Mouse (Mus musculus) neural tube, embryonic 12.5 days (tissue): Measurements from ENCODE around the gene Chmp2b. TPM values are rescaled to one million over a fixed set of nuclear protein-coding genes. Genes with fewer than 3 reads are reported as not detected.

Source experiments
- ATAC-seq: fragments of 200-750 bp; cut with Nextera tagmentation; 2 replicates; pipeline ENCODE4 v1.8.0; 2017; ENCODE audit warnings: low read depth, mild to moderate bottlenecking, moderate TSS enrichment, moderate library complexity; ENCODE audit not compliant: low FRiP score
- H3K27ac ChIP-seq: fragments of 300-500 bp; sonication (generic); 2 replicates; pipeline ENCODE4 v1.5.1; 2016
- H3K27me3 ChIP-seq: fragments of 300-500 bp; sonication (generic); replicated peaks from 2 replicates; pipeline ENCODE4 v1.6.1; 2016; ENCODE audit warnings: mild to moderate bottlenecking
- H3K36me3 ChIP-seq: fragments of 300-500 bp; sonication (generic); 2 replicates; pipeline ENCODE4 v1.6.1; 2016; ENCODE audit warnings: mild to moderate bottlenecking
- H3K4me1 ChIP-seq: fragments of 300-500 bp; sonication (generic); 2 replicates; pipeline ENCODE4 v1.6.1; 2016
- H3K4me2 ChIP-seq: fragments of 300-500 bp; sonication (generic); replicated peaks from 2 replicates; pipeline ENCODE4 v1.6.1; 2016; ENCODE audit warnings: mild to moderate bottlenecking
- H3K4me3 ChIP-seq: fragments of 300-500 bp; sonication (generic); 2 replicates; pipeline ENCODE4 v1.5.1; 2016
- H3K9ac ChIP-seq: fragments of 300-500 bp; sonication (generic); 2 replicates; pipeline ENCODE4 v1.6.1; 2016; ENCODE audit warnings: mild to moderate bottlenecking
- H3K9me3 ChIP-seq: fragments of 300-500 bp; sonication (generic); 2 replicates; pipeline ENCODE4 v1.6.1; 2016; ENCODE audit warnings: mild to moderate bottlenecking
- WGBS: fragments of 180-500 bp; shearing (Covaris S2); methylation state at CpG from one replicate; pipeline ENCODE4 v1.1.7; 2016; 5-methylcytosine and 5-hydroxymethylcytosine counted together
- polyA plus RNA-seq: library from polyadenylated mRNA; unstranded; fragments of >200 nt; fragmentation: Nextera tagmentation; extraction: Ambion mirVana; gene quantifications from 2 replicates; pipeline ENCODE4 v1.2.1, GENCODE M21; 2016

Gene Chmp2b
- polyA plus RNA-seq, 1 experiment from 2014 or later = 125 TPM

DNA sequence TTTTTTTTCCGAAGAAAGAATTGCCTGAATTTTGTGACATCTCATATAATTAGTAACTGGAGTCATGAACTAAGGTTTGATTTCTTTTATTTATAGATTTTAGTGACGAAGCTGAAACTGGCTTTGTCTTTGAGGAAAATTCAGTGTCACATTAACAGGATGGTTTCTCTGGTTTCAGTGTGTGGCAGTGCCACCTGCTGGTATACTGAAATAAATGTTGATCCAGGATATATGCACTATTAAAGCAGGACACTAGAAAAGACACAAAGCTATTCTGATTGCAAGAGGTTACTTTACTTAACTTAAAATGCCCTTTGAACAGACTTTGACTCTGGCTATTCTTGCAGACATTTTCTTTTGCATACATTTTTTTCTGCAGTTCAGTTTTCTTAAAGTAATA, 65.5 kb downstream of the Chmp2b start:
- Histone ChIP-seq H3K9ac (no peak overlapping the region), H3K27me3 (no peaks in the 10 kb centered on the region), H3K4me1 (no peaks in the 10 kb centered on the region), H3K9me3 (no peaks in the 10 kb centered on the region), H3K27ac (no peak overlapping the region), H3K4me3 (no peak overlapping the region), H3K4me2 (no peak overlapping the region), H3K36me3 (no peaks in the 10 kb centered on the region)
- ATAC-seq = peak; percentile 65; the same call in 1 of the 2 replicates
- 54% methylated on average over 2 of the region's 2 CpGs for WGBS

DNA sequence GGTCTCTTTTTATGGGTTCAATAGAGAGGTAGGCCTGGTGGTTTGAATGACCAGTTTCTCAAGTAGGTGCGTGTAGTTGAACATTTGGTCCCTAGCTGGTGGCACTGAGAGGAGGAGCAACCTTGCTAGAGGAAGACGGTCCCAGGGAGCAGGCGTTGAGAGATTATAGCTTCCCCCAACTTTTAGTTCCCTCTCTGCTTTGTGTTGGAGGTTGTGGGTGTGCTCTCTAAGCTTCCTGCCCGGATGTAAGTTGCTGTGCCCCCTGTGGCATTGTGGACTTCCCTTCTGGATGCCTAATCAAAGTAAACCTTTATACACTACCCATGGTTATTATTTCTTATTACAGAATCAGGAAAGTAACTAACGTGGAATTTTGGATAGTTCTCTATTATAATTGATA, 66.5 kb downstream of the Chmp2b start:
- no peaks in the 10 kb centered on the region for H3K27me3 ChIP-seq
- no peak overlapping the region for H3K9ac ChIP-seq
- H3K4me3 ChIP-seq = no peak overlapping the region
- no peaks in the 10 kb centered on the region for H3K4me1 ChIP-seq
- H3K4me2 ChIP-seq = no peak overlapping the region
- no peak for ATAC-seq
- 73% methylated on average over 5 of the region's 5 CpGs for WGBS
- H3K9me3 ChIP-seq = no peaks in the 10 kb centered on the region
- H3K27ac ChIP-seq = no peak overlapping the region
- no peaks in the 10 kb centered on the region for H3K36me3 ChIP-seq

Other genes with a start within 250 kb of the Chmp2b start
- gene Pou1f1, start 42.2 kb downstream of the Chmp2b start, polyA plus RNA-seq = not detected in 2 replicates